Mouse (Mus musculus) left cerebral cortex, adult 8-10 months (tissue): ENCODE measurements around the gene Cog7. TPM values are rescaled to one million over a fixed set of nuclear protein-coding genes. Genes with fewer than 3 reads are reported as not detected.

Source experiments
- DNase-seq, 2 experiments: peaks; one replicate each; pipeline ENCODE4 v3.0.0; 2022; ENCODE audit warnings: low spot score in 2 of 2
- total RNA-seq, 4 experiments: library from RNA; stranded (reverse); gene quantifications; 2 replicates each; pipeline ENCODE4 v1.2.4; 2022

Cog7 gene
- total RNA-seq, result 10 to 100 TPM; 45.4 to 51.0 (median 48.1) TPM

DNA sequence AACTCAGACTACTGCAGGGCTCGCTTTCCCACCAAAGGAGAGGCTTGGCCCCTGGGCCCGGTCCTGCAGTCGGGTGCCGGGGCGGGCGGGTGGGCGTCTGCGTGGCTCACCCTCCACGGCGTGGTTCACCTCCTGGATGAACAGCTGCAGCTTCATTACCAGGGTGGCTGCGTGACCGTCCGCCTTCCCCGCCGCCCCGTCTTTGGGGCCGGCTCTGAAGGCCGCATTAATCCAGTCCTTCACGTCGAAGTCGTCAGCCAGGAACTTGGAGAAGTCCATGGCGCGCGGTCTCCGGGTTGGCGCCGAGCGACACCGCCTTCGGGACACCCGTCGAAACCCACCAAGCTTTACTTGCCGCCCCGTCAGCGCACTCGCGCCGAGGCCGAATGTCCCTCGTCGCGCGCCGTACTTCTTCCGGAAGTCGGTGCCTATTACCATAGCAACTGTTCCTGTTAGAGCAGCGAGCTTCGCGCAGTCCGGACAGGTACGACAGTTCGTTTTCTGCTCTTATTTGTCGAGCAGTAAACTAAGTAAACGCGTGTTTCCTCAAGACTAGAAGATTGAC lies at the start of gene Cog7:
TSS of gene Cog7 (minus strand) at position 405 of the 565 bp plus-strand sequence.
- DNase-seq, result peak; percentile 87 to 96

DNA sequence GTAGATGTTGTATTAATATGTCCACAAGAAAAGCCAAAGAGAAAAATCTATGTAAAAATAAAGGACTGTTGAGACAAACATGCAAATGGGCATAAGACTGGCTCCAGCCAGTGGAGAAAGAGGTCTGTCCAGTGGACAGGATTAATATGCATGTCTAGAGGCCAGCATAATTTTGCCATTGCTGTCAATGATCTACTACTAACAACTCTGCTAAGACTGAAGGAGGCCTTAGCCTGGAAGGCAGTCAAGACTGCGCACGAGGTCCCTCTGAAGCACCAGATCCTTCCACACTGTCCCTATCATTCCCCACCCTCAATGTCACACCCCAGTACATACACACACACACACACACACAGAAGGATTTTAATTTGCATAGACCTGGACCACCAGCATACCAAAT lies 40.6 kb upstream of the Cog7 start:
- DNase-seq, result no peak

DNA sequence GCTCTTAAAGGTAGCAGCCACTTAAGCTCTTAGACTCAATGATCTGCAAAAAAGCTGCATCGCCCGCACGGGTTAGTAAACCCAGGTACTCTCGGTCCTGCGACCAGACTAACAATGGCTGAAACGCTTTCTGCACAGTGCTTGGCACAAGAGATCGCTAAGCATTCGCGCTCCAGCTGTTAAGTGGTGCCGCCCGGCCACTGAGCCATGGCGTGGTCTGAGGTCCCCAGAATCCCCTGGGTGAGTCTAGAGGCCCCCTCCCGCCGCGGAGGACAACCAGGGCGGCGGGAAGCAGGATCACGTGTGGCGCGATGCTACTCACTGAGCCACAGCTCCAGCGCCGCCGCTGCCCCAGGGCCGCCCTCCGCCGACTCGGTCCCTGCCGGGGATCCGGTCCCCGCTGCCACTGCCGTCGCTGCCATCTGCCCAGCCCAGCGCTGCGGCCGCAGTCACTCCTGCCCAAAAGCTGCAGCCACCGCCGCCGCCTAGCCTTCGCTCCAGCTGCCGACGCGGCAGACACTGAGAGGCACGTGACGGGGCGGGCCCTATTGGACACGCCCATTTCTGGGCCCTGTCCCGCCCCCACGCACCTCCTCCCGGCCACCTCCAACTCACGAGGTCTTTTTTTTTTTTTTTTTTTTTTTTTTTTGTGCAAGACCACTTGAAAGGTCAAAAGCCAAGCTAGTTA lies 39.3 kb upstream of the Cog7 start, which contains the start of gene Gga2:
TSS of gene Gga2 (minus strand) at position 556 of the 688 bp plus-strand sequence.
- DNase-seq, result peak; percentile 70 to 81

DNA sequence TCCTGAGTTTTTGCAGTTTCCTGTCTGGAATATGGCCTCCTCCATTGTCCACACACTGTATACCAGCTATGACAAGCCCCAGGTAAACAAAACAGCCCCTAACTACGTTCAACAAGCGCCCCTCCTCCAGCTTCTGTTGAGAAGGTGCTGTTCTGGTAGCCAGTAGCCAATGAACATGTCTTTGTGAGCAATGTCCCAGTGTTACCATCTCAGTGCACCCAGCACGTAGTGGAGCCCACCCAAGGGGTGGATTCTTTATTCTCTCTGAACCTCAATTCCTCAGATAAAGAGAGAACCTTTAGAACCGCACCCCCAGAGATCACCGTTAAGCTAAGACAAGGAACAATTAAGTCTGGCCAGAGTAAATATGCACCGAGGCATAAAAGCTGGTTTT lies 38.8 kb upstream of the Cog7 start:
- DNase-seq, result no peak

DNA sequence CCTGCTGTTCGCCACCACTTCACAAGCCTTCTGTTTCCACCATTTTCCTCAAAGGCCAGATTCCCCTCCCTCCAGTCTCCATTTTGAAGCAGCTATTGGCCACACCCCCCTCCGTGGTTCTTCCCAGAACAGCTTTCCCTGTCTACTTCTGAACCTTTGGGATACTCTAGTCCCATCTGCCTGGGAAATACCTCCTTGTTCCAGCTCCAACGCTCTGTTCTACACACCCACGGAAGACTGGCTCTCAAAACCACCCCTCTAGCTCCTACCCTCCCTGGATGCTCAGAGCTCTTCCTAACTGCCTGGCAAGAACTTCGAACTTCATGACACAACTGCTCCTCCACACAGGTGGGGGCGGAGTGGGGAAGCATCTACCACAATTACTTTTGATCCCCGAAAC lies 37.5 kb upstream of the Cog7 start:
- DNase-seq, result peak in 1 of 2 experiments; percentile 80

DNA sequence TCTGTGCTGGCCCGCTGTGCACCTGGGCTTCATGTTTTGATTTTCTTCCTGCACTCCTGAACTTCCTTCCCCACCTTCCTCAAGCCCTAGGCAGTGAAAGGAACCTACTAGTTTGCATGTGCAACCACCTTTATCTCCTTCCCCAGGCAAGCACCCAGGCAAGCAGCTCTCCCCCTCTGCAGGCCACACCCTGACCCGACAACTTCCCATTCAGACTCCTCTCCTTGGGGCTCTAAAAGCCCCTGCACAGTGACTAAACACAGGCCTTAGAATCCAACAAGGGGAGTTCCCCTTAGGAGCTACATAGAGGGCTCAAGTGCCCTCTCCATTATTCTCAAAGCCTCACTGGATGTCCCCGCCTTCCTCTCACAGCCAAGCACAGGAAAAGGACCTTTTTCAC lies 36.7 kb upstream of the Cog7 start:
- DNase-seq, result no peak

DNA sequence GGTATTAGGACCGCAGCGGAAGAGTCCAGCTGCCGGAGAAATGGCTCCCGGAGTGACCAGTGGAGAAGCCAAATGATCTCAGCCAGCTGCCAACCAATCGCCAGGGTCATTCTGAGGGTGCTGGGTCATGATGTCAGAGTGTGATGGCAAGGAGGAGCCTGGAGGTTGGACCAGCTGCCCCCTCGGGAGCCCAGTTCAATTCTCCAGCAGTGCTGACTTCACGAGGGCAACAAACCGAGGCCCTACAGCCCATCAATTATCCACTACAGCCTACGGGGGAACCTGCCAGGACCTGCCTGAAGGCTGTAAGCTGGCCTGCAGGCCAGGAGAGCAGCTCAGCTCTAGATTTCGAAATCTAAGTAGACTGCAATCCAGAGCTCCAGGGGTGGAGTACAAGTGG lies 34.2 kb upstream of the Cog7 start:
- no peak for DNase-seq

DNA sequence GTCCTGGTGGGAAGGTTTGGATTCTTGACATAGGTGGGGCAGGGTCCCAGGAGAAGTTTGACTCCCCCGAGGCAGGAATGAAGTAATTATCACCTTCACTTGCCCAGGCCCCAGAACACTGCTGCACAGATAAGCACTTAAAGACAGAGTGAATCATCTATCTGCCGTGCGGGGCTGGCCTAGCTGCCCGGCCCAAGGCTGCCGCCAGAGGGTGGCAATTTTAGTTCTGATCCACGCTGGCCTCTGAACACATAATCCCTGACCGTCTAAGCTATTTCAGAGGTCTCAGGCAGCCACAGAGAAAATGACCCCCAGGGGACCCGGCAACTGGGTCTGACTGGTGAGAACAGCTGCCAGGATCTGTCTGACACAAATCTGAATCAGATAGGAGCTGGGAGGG lies 33.6 kb upstream of the Cog7 start:
- no peak for DNase-seq

DNA sequence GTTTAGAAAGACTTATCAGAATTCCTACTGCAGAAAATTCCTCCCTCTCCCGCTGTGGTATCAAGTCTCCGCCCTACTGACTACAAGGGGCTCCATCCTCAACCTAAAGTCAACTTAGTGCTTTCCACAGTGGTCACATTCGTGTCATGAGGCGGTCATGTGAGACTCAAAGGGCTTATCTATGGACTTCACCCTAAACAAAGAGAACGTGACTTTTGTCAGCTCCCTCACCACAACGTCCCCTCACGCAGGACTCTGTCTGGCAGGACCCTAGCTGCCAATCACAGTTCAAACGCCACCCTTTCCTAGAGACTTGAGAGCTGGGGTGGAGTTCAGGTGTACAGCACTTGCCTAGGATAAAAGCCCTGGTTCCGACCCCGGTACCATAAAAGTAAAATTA lies 31.4 kb upstream of the Cog7 start:
- DNase-seq, result no peak

DNA sequence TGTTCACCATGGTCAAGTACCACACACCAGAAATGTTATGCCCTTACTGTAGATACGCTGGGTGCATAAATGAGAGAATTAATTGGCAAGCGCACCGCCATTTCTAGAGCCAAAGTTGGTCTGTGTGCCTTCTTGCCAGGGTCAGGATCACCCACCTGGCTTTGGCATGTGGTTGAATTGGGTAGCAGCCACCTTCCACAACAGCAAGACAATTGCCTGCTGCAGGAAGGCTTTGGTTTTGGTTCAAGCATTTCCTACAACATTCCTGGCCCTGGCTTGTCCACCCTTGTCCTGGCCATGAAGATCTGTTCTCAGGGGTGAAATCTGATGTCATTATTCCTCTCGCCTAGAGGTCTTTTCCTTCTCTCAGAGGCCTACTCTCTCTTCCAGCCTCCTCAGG lies 30.9 kb upstream of the Cog7 start:
- DNase-seq, result no peak

DNA sequence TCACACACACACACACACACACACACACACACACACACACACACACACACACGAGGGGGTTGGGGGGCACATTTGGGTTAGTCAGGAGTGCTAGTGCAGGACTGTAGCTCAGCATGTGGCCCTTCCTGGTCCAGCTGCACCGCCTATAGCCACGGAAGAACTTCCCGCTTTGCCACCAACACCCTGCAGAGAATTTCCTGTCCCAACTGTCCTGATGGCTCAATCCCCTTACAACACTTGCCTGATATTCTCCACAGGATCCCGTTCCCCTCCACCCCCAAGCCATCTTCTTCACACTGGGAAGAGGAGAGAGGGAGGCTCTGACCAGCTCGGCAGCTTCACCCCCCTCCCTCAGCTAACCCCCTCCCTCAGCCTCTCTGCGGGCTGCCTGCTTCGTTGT lies 18.9 kb upstream of the Cog7 start:
- DNase-seq, result no peak

DNA sequence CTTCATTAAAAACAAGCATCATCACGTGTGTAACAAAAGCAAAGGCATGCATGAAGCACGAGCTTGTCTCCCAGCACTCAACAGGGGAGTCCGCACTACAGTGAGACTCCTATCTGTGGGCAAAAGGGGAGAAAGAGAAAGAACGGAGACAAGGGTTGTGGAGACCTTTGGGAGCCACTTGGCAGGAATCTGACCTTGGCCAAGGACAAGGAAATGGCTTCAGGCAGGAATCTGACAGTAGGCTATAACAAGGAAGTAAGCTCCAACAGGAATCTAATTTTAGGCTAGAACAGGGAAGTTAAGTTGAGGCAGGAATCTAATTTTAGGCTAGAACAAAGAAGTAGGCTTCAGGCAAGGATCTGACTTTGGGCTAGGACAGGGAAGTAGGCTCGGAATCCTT lies 14.4 kb upstream of the Cog7 start:
- DNase-seq, result no peak

DNA sequence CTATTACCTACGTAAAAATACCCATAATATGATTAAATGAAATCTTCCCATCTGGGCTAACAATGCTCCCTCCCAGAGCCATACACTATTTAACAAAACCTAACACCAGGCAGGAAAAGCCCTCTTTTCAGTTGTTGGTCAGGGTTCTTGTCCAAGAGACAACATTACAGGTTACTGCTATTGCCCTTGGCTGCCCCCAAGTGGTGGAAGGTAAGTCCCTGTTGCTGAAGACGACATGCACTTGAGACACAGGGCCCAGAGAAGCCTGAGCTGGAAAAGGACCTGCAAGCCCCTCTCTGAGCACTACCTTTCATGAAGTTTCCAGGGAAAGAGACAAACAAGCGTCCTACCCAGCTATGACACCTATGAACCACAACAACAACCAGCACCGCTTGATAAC lies 6.5 kb downstream of the Cog7 start:
- no peak for DNase-seq

DNA sequence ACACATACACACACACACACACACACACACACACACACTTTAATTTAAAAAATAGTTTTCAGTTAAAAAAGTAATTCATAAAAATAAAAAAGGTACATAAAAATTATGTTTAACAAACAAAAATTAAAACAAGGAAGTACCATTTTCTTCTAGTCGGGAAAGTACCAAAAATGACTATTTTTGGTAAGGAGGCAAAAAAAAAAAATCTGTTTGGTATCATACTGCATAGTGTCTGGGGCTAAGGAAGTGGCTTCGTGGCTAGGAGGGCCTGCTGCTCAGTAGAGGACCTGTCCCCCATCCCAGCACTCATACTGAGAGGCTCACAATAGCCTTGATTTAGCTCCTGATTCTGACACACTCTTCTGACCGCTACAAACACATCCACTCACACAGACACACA lies 9.8 kb downstream of the Cog7 start:
- DNase-seq, result no peak

DNA sequence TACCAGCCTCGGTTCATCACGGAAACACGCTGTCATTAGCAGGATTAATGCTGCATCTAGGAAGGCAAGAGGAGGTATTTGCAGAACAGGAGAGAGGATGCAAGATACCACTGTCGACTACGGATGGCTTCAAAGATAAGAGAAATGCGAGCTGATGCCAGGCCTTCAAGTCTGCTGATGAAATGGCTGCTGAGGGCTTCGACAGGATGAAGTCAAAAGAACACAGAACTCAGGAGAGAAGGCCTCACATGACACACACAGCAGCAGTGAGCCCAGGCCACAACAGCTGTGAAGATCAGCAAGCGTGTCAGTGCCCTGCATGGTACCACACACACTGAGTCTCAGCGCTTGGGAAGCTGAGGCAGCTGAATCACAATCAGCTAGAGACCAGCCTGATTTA lies 11.3 kb downstream of the Cog7 start:
- no peak for DNase-seq

DNA sequence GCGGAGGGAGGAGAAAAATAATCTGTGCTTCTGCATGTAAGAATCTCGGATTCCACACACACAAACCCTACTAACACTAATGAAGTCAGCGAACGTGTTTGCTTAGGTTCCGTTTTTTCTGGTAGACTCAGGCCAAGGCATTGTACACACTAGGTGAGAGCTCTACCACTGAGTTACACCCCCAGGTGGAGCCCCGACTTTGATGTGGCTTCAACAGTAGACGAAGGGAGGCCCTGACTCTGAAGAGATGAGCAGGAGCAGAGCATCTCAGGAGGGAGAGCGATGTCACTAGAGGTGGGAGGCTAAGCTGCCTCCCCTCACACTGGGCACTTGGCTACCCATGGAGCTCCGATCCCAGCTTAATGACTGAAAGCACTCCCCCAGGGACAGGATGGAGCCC lies 12.7 kb downstream of the Cog7 start:
- no peak for DNase-seq

DNA sequence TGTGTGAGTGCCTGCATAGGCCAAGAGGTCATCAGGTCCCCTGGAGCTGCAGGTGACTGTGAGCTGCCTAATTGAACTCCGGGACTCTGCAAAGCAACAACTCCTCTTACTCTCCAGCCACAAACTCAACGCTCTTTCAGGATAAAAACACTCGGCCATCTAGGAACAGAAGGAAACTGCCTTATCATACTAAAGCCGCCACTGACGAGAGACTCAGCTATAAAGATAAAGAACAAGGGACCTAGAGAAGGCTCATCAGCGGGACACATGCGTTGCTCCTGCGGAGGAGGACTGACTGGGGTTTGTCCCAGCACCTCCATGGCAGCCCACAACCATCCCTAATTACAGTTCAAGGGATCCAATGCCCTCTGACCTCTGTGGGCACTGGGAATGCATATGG lies 13.3 kb downstream of the Cog7 start:
- no peak for DNase-seq

DNA sequence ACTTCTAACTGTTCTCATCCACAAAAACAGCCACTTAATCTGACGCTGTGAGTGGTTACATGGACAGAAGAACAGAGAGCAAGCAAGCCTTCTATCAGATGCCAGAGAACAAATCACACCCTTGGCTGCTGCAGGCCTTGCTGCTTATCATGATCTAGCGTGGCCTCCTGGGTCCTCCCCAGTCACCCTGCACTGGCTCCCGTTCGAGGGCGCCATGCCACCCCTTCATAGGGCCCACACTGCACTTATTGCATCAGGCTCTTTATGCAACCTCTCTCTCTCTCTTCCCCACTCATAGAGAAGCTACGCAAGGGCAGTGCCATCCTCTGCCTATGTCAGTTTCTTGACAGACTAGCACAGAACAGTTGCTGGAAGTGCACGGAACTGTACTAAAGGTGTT lies 15.3 kb downstream of the Cog7 start:
- DNase-seq, result no peak

DNA sequence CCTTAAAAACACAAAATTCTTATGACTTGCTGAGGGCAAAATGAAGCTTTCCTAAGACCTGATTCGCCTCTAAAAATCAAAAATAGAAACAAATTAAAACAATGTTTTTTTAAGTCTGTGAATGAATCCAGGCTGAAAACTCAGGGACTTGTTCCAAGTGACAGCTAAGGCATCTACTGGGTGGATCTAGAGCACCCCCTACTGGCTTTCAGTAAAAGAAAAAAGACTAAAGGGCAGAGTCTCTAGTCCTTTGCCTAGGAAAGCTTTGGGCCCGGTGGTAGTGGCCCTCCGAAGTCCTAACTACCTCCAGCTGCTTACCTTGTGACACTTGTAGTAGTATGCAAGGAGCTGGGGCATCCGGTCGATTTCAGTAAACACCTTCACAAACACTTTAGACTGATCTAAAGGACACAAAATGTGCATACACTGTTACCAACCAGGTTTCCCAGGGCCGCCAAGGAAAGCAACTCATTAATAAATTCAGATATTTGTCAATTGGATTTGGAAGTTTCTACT lies 17.6 kb downstream of the Cog7 start:
- no peak for DNase-seq

DNA sequence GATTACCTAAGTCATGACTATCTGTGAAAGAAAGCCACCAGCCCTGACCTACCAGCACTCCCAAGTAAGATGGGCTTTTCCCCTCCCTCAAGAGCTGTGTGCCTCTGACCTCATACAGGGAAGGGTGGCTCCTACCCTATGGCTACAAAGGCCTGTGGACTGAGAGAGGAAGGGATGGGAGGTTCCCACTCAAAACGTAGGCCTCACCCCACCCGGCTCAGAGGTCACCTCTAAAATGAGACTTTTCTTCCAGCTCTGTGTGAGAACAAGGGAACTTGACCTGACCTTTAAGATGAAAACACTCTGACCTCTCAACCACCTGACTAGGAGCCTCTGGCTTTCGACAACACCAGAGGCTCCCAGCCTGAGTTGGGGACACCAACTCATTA lies 18.9 kb downstream of the Cog7 start:
- no peak for DNase-seq

DNA sequence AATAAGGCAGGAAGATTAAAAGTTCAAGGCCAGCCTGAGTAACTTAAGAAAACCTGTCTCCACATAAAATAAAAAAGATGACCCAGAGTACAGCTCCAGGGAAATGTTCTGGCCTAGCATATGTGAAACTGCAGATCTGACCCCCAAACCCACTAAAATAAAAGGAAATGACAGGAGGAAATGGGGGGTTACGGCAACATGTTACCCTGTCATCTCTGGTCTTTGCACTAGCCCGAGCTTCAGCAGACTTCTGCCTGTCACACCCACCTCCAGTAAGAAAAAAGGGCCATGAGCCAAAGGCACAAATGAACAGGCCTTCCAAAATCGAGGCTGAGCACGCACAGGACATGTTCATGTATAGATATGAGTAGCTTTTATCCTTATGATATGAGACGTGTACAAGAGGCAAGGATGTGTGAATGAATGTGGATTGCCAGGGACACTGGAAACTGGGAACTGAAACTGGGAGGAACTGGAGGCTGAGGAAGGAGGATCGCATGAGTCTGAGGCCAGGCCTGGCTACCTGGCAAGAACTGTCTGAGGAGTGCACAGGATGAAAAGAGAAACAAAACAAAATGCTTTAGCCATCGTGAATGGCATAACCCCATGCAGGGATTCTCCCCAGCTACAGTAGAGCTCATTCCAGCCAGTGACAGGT lies 19.5 kb downstream of the Cog7 start:
- no peak for DNase-seq

DNA sequence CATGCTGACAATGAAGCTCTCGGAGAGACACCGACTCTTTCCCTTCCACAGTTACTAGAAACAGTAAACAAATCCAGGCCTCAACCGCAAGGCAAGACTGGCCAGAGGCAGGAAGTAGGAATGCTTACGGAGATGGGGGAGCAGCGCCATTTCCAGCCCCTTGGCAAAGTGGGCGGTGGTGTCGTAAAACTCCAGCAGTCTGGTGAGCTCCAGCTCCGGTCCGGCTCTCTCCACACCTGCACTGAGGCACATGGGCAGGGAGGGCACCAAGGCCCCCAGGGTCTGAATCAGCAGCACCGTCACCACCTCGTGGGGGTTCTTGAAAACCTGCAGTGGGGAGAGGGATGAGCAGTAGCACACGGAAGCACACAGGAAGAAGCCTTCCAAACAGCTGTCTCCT lies 25.7 kb downstream of the Cog7 start:
- DNase-seq, result no peak
